Mouse (Mus musculus): ENCODE data around the gene Ltbr.

GRCm38 (mm10) chr6:125334356-125334755 is 20.7 kb upstream of the Ltbr start:
- TF ChIP-seq CTCF (IDR thresholded peaks at IDR 0.05; ENCODE audit: borderline replicate concordance, insufficient read depth, low read length) (no peak), POLR2A (IDR thresholded peaks at IDR 0.05; ENCODE audit: low read depth, low read length) (no peak)
